Mouse (Mus musculus) kidney, embryonic 16.5 days (tissue): Measurements from ENCODE around the gene Mcu. TPM values are rescaled to one million over a fixed set of nuclear protein-coding genes. Genes with fewer than 3 reads are reported as not detected.

Experiments used
- ATAC-seq: fragments of 200-750 bp; cut with Nextera tagmentation; 2 replicates; pipeline ENCODE4 v1.8.0; 2017; ENCODE audit warnings: moderate TSS enrichment; ENCODE audit not compliant: low FRiP score, low TSS enrichment
- H3K27ac ChIP-seq: fragments of 300-500 bp; sonication (generic); 2 replicates; pipeline ENCODE4 v1.5.1; 2014; ENCODE audit warnings: low read length
- H3K27me3 ChIP-seq: fragments of 300-500 bp; sonication (generic); 2 replicates; pipeline ENCODE4 v1.6.1; 2014; ENCODE audit warnings: low read length, control low read depth, mixed read lengths; ENCODE audit not compliant: insufficient read depth
- H3K36me3 ChIP-seq: fragments of 300-500 bp; sonication (generic); 2 replicates; pipeline ENCODE4 v1.6.1; 2014; ENCODE audit warnings: low read length, control low read depth, mixed read lengths; ENCODE audit not compliant: insufficient read depth
- H3K4me1 ChIP-seq: fragments of 300-500 bp; sonication (generic); 2 replicates; pipeline ENCODE4 v1.6.1; 2014; ENCODE audit warnings: low read length, control low read depth, mixed read lengths; ENCODE audit not compliant: insufficient read depth
- H3K4me2 ChIP-seq: fragments of 300-500 bp; sonication (generic); replicated peaks from 2 replicates; pipeline ENCODE4 v1.6.1; 2014; ENCODE audit warnings: low read depth, low read length
- H3K4me3 ChIP-seq: fragments of 300-500 bp; sonication (generic); 2 replicates; pipeline ENCODE4 v1.5.1; 2014; ENCODE audit warnings: mild to moderate bottlenecking, low read length
- H3K9ac ChIP-seq: fragments of 300-500 bp; sonication (generic); replicated peaks from 2 replicates; pipeline ENCODE4 v1.6.1; 2014; ENCODE audit warnings: low read length
- H3K9me3 ChIP-seq: fragments of 300-500 bp; sonication (generic); 2 replicates; pipeline ENCODE4 v1.6.1; 2016; ENCODE audit warnings: low read length, control low read depth
- WGBS: fragments of 180-500 bp; shearing (Covaris S2); extraction: QIAGEN DNeasy Blood & Tissue Kit; methylation state at CpG from one replicate; pipeline ENCODE4 v1.1.7; 2014; 5-methylcytosine and 5-hydroxymethylcytosine counted together
- polyA plus RNA-seq: library from polyadenylated mRNA; unstranded; fragments of >200 nt; fragmentation: Nextera tagmentation; extraction: Ambion mirVana; gene quantifications from 2 replicates; pipeline ENCODE4 v1.2.1, GENCODE M21; 2015

The Mcu gene
- polyA plus RNA-seq, 1 experiment from 2014 or later = 34.7 TPM

DNA sequence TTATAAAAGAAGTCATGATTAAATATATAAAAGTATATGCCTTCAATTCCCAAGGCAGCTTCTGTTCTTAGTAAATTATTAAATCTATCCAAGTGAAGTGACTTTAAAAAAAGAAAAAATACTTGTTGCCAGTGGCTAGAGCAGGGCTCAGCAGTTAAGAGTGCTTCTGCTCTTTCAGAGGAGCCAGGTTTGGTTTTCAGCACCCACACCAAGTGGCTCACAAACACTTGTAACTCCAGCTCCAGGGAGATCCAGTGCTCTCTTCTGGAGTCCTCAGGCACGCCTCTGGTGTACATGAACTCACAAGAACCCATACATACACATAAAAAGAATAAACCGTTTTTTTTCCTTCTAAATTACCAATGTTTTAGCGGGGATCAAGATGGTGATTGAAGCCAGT, 116.3 kb downstream of the Mcu start:
- H3K4me3 ChIP-seq = no peak overlapping the region
- H3K4me1 ChIP-seq = peaks cover 33% of the 10 kb centered on the region
- H3K27ac ChIP-seq = no peak overlapping the region
- H3K9me3 ChIP-seq = no peaks in the 10 kb centered on the region
- WGBS = 87% methylated on average over 3 of the region's 3 CpGs
- H3K27me3 ChIP-seq = no peaks in the 10 kb centered on the region
- H3K4me2 ChIP-seq = no peak overlapping the region
- no peaks in the 10 kb centered on the region for H3K36me3 ChIP-seq
- H3K9ac ChIP-seq = no peak overlapping the region
- ATAC-seq = no peak

DNA sequence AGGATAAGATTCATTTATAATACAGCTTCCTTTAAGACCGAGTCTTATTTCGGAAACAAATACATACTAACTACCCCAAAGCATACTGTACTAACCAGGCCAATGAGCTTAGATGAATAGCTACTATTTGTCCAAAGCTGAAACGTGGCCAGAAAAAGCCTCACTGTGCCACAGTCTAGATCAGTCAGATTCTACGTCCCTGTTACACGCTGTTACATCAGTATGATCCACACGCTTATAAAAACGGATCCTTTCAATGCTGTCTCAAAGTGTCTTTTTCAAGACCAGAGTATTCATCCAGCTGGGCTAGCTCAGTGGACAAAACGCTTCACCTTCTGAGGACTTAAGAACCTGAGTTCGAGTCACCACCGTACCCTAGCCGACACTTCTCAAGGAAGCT, 119.5 kb downstream of the Mcu start:
- 93% methylated on average over 11 of the region's 11 CpGs for WGBS
- H3K4me2 ChIP-seq = no peak overlapping the region
- H3K9ac ChIP-seq = no peak overlapping the region
- no peak overlapping the region for H3K27ac ChIP-seq
- H3K4me1 ChIP-seq = 0 out of 2 replicates have a peak, but pooled peaks cover 12% of the 10 kb centered on the region
- no peak overlapping the region for H3K4me3 ChIP-seq
- H3K9me3 ChIP-seq = peaks cover under 1% of the 10 kb centered on the region; the same call in 1 of the 2 replicates
- H3K27me3 ChIP-seq = no peaks in the 10 kb centered on the region
- no peaks in the 10 kb centered on the region for H3K36me3 ChIP-seq
- ATAC-seq = no peak

GRCm38 (mm10) chr10:59494917-59495316, 121.6 kb downstream of the Mcu start:
- no peaks in the 10 kb centered on the region for H3K36me3 ChIP-seq
- H3K27me3 ChIP-seq = no peaks in the 10 kb centered on the region
- 60% methylated on average over 8 of the region's 8 CpGs for WGBS
- ATAC-seq = no peak
- H3K9me3 ChIP-seq = peaks cover 6% of the 10 kb centered on the region; the same call in 1 of the 2 replicates
- H3K4me3 ChIP-seq = no peak overlapping the region
- no peak overlapping the region for H3K4me2 ChIP-seq
- no peak overlapping the region for H3K27ac ChIP-seq
- H3K4me1 ChIP-seq = 0 out of 2 replicates have a peak, but pooled peaks cover 9% of the 10 kb centered on the region
- H3K9ac ChIP-seq = no peak overlapping the region

GRCm38 (mm10) chr10:59494044-59494443, 122.4 kb downstream of the Mcu start:
- Histone ChIP-seq H3K27me3 (no peaks in the 10 kb centered on the region), H3K36me3 (peaks cover under 1% of the 10 kb centered on the region; the same call in 1 of the 2 replicates), H3K4me2 (no peak overlapping the region), H3K4me1 (0 out of 2 replicates have a peak, but pooled peaks cover 2% of the 10 kb centered on the region), H3K9ac (no peak overlapping the region), H3K27ac (no peak overlapping the region), H3K4me3 (no peak overlapping the region), H3K9me3 (peaks cover 6% of the 10 kb centered on the region; the same call in 1 of the 2 replicates)
- no peak for ATAC-seq
- WGBS = 55% methylated on average over 2 of the region's 2 CpGs

GRCm38 (mm10) chr10:59490920-59491319, 125.6 kb downstream of the Mcu start:
- Histone ChIP-seq H3K27me3 (no peaks in the 10 kb centered on the region), H3K4me3 (no peak overlapping the region), H3K36me3 (peaks cover 8% of the 10 kb centered on the region; the same call in 1 of the 2 replicates), H3K9ac (no peak overlapping the region), H3K4me2 (no peak overlapping the region), H3K27ac (no peak overlapping the region), H3K4me1 (no peaks in the 10 kb centered on the region), H3K9me3 (peaks cover 12% of the 10 kb centered on the region)
- WGBS = 80% methylated on average over 8 of the region's 8 CpGs
- no peak for ATAC-seq

- WGBS = 89% methylated on average over 1 of the region's 1 CpGs
- no peaks in the 10 kb centered on the region for H3K27me3 ChIP-seq
- H3K27ac ChIP-seq = no peak overlapping the region
- H3K9ac ChIP-seq = no peak overlapping the region
- no peak overlapping the region for H3K4me3 ChIP-seq
- H3K4me1 ChIP-seq = no peaks in the 10 kb centered on the region
- no peak for ATAC-seq
- H3K4me2 ChIP-seq = no peak overlapping the region
- peaks cover 8% of the 10 kb centered on the region; the same call in 1 of the 2 replicates for H3K36me3 ChIP-seq
- H3K9me3 ChIP-seq = peaks cover 12% of the 10 kb centered on the region
Measured at GRCm38 (mm10) chr10:59489411-59489810, 127.1 kb downstream of the Mcu start.

- Histone ChIP-seq H3K4me3 (no peak overlapping the region), H3K27me3 (no peaks in the 10 kb centered on the region), H3K9me3 (peaks cover 12% of the 10 kb centered on the region), H3K4me1 (no peaks in the 10 kb centered on the region), H3K36me3 (peaks cover 8% of the 10 kb centered on the region; the same call in 1 of the 2 replicates), H3K9ac (no peak overlapping the region), H3K27ac (no peak overlapping the region), H3K4me2 (no peak overlapping the region)
- no peak for ATAC-seq
- 93% methylated on average over 2 of the region's 2 CpGs for WGBS
Measured at GRCm38 (mm10) chr10:59487351-59487750, 129.1 kb downstream of the Mcu start.

GRCm38 (mm10) chr10:59484318-59484717, 132.2 kb downstream of the Mcu start:
- H3K9me3 ChIP-seq = peaks cover 6% of the 10 kb centered on the region
- no peak overlapping the region for H3K4me2 ChIP-seq
- H3K27ac ChIP-seq = no peak overlapping the region
- H3K4me1 ChIP-seq = no peaks in the 10 kb centered on the region
- peaks cover 8% of the 10 kb centered on the region; the same call in 1 of the 2 replicates for H3K36me3 ChIP-seq
- 88% methylated on average over 6 of the region's 6 CpGs for WGBS
- no peak for ATAC-seq
- H3K9ac ChIP-seq = no peak overlapping the region
- no peak overlapping the region for H3K4me3 ChIP-seq
- H3K27me3 ChIP-seq = no peaks in the 10 kb centered on the region

DNA sequence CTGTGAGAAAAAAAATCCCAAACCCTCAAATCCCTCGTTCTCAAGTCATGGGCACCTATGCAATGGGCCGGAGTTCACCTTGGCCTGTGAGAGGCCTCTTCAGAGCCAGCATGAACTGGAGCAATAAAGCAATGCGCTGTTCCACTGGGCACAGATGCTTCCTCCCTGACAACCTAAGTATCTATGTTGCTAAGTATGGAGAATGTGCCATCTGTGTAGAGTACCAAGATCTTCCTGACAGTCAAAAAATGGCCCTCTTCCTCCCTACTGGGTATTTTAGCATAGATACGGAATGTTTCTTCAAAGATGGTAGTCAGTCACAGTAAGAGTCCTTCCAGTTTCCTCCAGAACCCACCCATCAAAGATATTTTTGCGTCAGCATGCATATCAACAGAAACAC, 135.1 kb downstream of the Mcu start:
- ATAC-seq = no peak
- H3K9ac ChIP-seq = no peak overlapping the region
- no peak overlapping the region for H3K4me2 ChIP-seq

DNA sequence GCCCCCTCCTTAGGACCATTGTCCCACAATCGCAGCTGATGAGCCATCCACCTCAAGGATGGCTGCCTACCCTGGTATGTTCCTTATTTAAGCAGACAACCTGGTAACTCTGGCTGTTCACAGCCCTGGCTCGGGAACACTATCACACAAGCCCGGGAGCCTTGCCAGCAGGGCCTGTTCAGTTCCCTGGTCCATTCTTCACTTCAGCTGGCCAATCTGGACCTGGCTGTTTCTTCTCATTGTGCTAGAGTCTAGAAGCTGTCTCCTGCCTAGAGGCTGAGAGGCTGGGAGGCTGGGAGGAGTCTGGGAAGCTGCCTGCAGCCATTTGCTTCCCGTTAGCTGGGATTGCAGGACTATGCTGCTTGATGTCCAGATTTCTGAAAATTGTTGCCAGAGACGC, 146.0 kb downstream of the Mcu start:
- Histone ChIP-seq H3K9me3 (no peaks in the 10 kb centered on the region), H3K4me3 (no peak overlapping the region), H3K4me2 (no peak overlapping the region), H3K9ac (no peak overlapping the region), H3K27ac (no peak overlapping the region), H3K27me3 (no peaks in the 10 kb centered on the region), H3K4me1 (no peaks in the 10 kb centered on the region), H3K36me3 (peaks cover 3% of the 10 kb centered on the region; the same call in 1 of the 2 replicates)
- ATAC-seq = no peak
- 80% methylated on average over 5 of the region's 5 CpGs for WGBS

More for the DNA sequence above, 135.1 kb downstream of the Mcu start:
- Histone ChIP-seq H3K27me3 (no peaks in the 10 kb centered on the region), H3K4me3 (no peak overlapping the region), H3K4me1 (no peaks in the 10 kb centered on the region), H3K27ac (no peak overlapping the region), H3K36me3 (0 out of 2 replicates have a peak, but pooled peaks cover 2% of the 10 kb centered on the region), H3K9me3 (no peaks in the 10 kb centered on the region)
- WGBS = 93% methylated on average over 5 of the region's 5 CpGs
